Mouse (Mus musculus): Measurements from ENCODE around the gene Lefty1. TPM values are rescaled to one million over a fixed set of nuclear protein-coding genes. Genes with fewer than 3 reads are reported as not detected.

The Lefty1 gene
- polyA plus RNA-seq, 1 experiment, result 2.5 TPM

DNA sequence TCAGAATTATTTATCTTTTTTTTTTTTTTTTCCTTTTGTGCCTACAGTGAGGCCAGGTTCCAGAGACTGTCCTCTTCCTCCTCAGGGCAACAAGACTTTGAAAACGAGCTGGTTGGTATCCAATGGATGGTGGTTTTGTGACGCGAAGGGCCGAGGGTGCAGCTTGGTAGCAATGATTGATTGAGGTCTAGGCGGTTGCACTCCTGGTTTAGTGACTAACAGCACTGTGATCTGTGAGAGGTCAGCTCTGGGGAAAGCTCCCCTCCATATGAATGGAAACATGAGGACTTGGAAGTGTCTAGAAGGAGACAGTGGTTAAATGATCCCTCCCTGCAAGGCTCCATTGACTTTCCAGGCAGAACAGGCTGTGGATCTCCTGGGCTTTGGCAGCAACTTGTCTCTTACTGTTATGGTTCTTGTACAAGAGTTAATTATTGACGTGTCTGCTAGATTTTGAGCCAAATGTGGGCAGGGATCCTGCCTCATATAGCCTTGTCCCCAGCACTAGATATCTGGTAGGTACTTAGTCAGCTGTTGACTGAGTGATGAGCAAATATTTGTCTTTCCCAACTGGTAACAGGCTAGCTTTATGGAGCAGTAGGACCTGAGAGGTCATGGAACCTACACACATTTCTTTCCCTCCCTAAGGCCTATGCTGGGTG, 17.4 kb downstream of the Lefty1 start:
- no peak for TF ChIP-seq CTCF (IDR thresholded peaks at IDR 0.05; ENCODE audit: borderline replicate concordance, insufficient read depth, low read length)
- no peak for TF ChIP-seq POLR2A (IDR thresholded peaks at IDR 0.05; ENCODE audit: low read depth, low read length)
- peaks cover 3% of the 10 kb centered on the region; the same call in 1 of the 2 replicates for H3K4me1 ChIP-seq (ENCODE audit: control insufficient read depth, insufficient read depth, low read length)
- H3K27ac ChIP-seq (ENCODE audit: insufficient read depth, low read length), result no peak overlapping the region
- H3K4me3 ChIP-seq (ENCODE audit: insufficient read depth, low read length), result no peak overlapping the region

DNA sequence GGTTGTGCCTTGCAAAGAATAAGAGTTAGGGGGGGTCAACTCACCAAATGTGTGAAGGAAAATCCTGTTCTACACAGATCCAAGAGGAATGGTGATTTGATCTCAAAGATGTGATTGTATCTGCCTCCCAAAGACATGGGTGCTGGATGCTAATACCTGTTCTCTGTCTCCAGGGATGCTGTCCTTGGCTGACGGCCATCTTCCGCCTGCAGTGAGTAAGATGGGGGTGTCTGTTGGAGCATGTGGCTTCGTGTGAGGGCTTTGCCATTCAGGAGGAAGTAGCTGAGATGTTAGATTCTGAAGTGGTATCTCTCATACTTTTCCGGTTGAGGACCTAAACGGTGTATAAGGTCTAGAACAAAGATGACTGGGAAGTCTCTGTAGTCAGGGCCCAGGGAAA, 18.0 kb downstream of the Lefty1 start:
- TF ChIP-seq POLR2A (IDR thresholded peaks at IDR 0.05; ENCODE audit: low read depth, low read length) (no peak), CTCF (IDR thresholded peaks at IDR 0.05; ENCODE audit: borderline replicate concordance, insufficient read depth, low read length) (no peak)
- H3K27ac ChIP-seq (ENCODE audit: insufficient read depth, low read length), result no peak overlapping the region
- peaks cover 3% of the 10 kb centered on the region; the same call in 1 of the 2 replicates for H3K4me1 ChIP-seq (ENCODE audit: control insufficient read depth, insufficient read depth, low read length)
- H3K4me3 ChIP-seq (ENCODE audit: insufficient read depth, low read length), result no peak overlapping the region

DNA sequence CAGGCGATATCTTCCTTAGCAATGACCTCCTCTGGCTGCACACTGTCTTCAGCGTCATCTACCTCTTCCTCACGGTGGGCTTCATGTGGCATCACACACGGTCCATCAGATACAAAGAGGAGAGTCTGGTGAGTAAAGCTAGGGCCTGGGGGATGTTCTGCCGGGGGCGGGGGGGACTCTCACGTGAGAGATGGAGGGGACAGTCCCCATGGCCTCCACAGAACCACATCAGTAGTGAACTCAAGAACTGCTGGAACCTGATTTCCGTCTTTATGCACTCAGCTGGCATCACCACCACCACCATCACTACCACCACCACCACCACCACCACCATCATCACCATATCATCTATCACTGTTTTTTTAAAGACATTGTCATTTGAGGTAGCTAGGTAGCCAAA, 21.6 kb downstream of the Lefty1 start:
- TF ChIP-seq CTCF (IDR thresholded peaks at IDR 0.05; ENCODE audit: borderline replicate concordance, insufficient read depth, low read length), result no peak

GRCm38 (mm10) chr1:180956973-180957381, 22.2 kb downstream of the Lefty1 start:
- no peak for TF ChIP-seq CTCF (IDR thresholded peaks at IDR 0.05; ENCODE audit: borderline replicate concordance, insufficient read depth, low read length)
- TF ChIP-seq POLR2A (IDR thresholded peaks at IDR 0.05; ENCODE audit: low read depth, low read length), result no peak
- Histone ChIP-seq H3K27ac (ENCODE audit: insufficient read depth, low read length) (no peak overlapping the region), H3K4me3 (ENCODE audit: insufficient read depth, low read length) (no peak overlapping the region), H3K4me1 (ENCODE audit: control insufficient read depth, insufficient read depth, low read length) (peaks cover 3% of the 10 kb centered on the region; the same call in 1 of the 2 replicates)

More for the DNA sequence above, 21.6 kb downstream of the Lefty1 start:
- Histone ChIP-seq H3K27ac (ENCODE audit: insufficient read depth, low read length) (no peak overlapping the region), H3K4me1 (ENCODE audit: control insufficient read depth, insufficient read depth, low read length) (peaks cover 3% of the 10 kb centered on the region; the same call in 1 of the 2 replicates), H3K4me3 (ENCODE audit: insufficient read depth, low read length) (no peak overlapping the region)

GRCm38 (mm10) chr1:180957989-180958388, 23.2 kb downstream of the Lefty1 start:
- Histone ChIP-seq H3K27ac (ENCODE audit: insufficient read depth, low read length) (no peak overlapping the region), H3K4me3 (ENCODE audit: insufficient read depth, low read length) (no peak overlapping the region), H3K4me1 (ENCODE audit: control insufficient read depth, insufficient read depth, low read length) (peaks cover 3% of the 10 kb centered on the region; the same call in 1 of the 2 replicates)
- TF ChIP-seq POLR2A (IDR thresholded peaks at IDR 0.05; ENCODE audit: low read depth, low read length) (no peak), CTCF (IDR thresholded peaks at IDR 0.05; ENCODE audit: borderline replicate concordance, insufficient read depth, low read length) (no peak)

- no peak overlapping the region for H3K4me3 ChIP-seq (ENCODE audit: insufficient read depth, low read length)
- peaks cover 3% of the 10 kb centered on the region; the same call in 1 of the 2 replicates for H3K4me1 ChIP-seq (ENCODE audit: control insufficient read depth, insufficient read depth, low read length)
- TF ChIP-seq CTCF (IDR thresholded peaks at IDR 0.05; ENCODE audit: borderline replicate concordance, insufficient read depth, low read length) (no peak), POLR2A (IDR thresholded peaks at IDR 0.05; ENCODE audit: low read depth, low read length) (no peak)
- H3K27ac ChIP-seq (ENCODE audit: insufficient read depth, low read length), result no peak overlapping the region
Observed at GRCm38 (mm10) chr1:180958797-180959196, 24.0 kb downstream of the Lefty1 start.

GRCm38 (mm10) chr1:180965786-180966185, 31.0 kb downstream of the Lefty1 start:
- H3K4me1 ChIP-seq (ENCODE audit: control insufficient read depth, insufficient read depth, low read length), result peaks cover 9% of the 10 kb centered on the region; the same call in 1 of the 2 replicates
- peak overlapping the region; percentile 9; the same call in 1 of the 2 replicates for H3K27ac ChIP-seq (ENCODE audit: insufficient read depth, low read length)
- H3K4me3 ChIP-seq (ENCODE audit: insufficient read depth, low read length), result no peak overlapping the region
- TF ChIP-seq POLR2A (IDR thresholded peaks at IDR 0.05; ENCODE audit: low read depth, low read length), result no peak
- no peak for TF ChIP-seq CTCF (IDR thresholded peaks at IDR 0.05; ENCODE audit: borderline replicate concordance, insufficient read depth, low read length)

GRCm38 (mm10) chr1:180966542-180966941, 31.7 kb downstream of the Lefty1 start:
- peak overlapping the region; percentile 50 for H3K27ac ChIP-seq (ENCODE audit: insufficient read depth, low read length)
- no peak for TF ChIP-seq POLR2A (IDR thresholded peaks at IDR 0.05; ENCODE audit: low read depth, low read length)
- H3K4me3 ChIP-seq (ENCODE audit: insufficient read depth, low read length), result no peak overlapping the region
- peaks cover 9% of the 10 kb centered on the region; the same call in 1 of the 2 replicates for H3K4me1 ChIP-seq (ENCODE audit: control insufficient read depth, insufficient read depth, low read length)

- no peak overlapping the region for H3K4me3 ChIP-seq (ENCODE audit: insufficient read depth, low read length)
Observed at GRCm38 (mm10) chr1:180967261-180967660, 32.4 kb downstream of the Lefty1 start.

DNA sequence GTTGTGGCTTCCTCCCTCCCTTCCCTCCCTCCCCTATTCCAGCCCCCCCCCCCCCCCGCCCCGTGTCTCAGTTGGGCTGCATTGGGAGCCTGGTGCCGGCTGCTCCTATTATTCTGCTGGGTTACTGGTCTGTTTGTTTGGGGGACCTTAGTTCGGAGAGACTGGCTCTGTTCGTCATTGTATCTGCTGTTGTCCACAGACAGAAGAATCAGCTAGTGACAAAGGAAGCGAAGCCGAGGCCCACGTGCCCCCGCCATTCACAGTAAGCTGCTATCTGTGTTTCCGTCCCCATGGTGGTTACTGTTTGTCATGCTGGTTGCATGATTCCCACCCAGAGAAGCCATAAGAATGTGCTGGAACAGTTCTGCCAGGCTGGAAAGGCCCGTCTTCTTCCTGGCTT, 38.1 kb downstream of the Lefty1 start:
- H3K4me3 ChIP-seq (ENCODE audit: insufficient read depth, low read length), result no peak overlapping the region
- H3K4me1 ChIP-seq (ENCODE audit: control insufficient read depth, insufficient read depth, low read length), result no peaks in the 10 kb centered on the region
- H3K27ac ChIP-seq (ENCODE audit: insufficient read depth, low read length), result no peak overlapping the region
- TF ChIP-seq POLR2A (IDR thresholded peaks at IDR 0.05; ENCODE audit: low read depth, low read length) (no peak), CTCF (IDR thresholded peaks at IDR 0.05; ENCODE audit: borderline replicate concordance, insufficient read depth, low read length) (no peak)

More at GRCm38 (mm10) chr1:180967261-180967660, 32.4 kb downstream of the Lefty1 start:
- H3K27ac ChIP-seq (ENCODE audit: insufficient read depth, low read length), result peak overlapping the region; percentile 50
- H3K4me1 ChIP-seq (ENCODE audit: control insufficient read depth, insufficient read depth, low read length), result peaks cover 9% of the 10 kb centered on the region; the same call in 1 of the 2 replicates
- TF ChIP-seq POLR2A (IDR thresholded peaks at IDR 0.05; ENCODE audit: low read depth, low read length), result no peak
- no peak for TF ChIP-seq CTCF (IDR thresholded peaks at IDR 0.05; ENCODE audit: borderline replicate concordance, insufficient read depth, low read length)

Measured in embryonic fibroblast, embryonic 13.5 days (primary cell).